9 mouse cellular contexts compared by ENCODE assay signal in the genomic region with DNA sequence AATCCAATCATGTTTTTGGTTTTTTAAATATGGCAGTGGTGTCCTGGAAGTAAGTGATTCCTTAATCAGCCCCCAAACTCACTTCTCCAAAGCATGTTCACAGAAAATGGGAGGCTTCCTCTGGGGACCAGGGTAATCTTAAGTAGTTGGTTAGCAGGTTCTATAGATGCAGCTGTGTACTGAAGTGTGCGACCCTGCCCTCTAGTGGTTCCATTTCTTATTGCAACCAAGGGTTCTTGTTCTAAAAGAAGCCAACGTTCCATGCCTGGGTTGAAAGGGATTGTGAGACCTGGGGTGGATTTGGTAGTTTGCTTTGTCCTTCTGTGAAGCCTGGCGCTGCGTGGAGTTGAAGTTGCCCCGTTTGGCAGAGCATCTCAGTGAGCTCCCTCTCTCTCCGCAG. TPM values are rescaled to one million over a fixed set of nuclear protein-coding genes. Genes with fewer than 3 reads are reported as not detected.
DNase-seq lines count a peak whose midpoint lies in the region; ATAC-seq and TF ChIP-seq lines count a peak whose summit lies in the region.
"Had no signal": no experiment of that assay in that cellular context is flagged by ENCODE, and none has a peak within 500 bp of the region (broad histone marks: within the 10 kb centered on the region; RNA-seq: fewer than 3 reads in every experiment).

No protein-coding gene starts in this region.

- peak; percentile 81 for ATAC-seq in erythroblast, adult 5-6 weeks (replicated peaks; ENCODE audit: low FRiP score, poor library complexity, severe bottlenecking)
- no peak for ATAC-seq in intestine, postnatal 0 days

- WGBS in intestine, postnatal 0 days = 48% methylated on average over 6 of the region's 6 CpGs
- WGBS in liver, adult 2 months = 47% methylated on average over 6 of the region's 6 CpGs

- TF ChIP-seq CTCF in intestine, postnatal 0 days (IDR thresholded peaks at IDR 0.05; ENCODE audit: low read depth) = peak; percentile 88
- peak; percentile 40 for TF ChIP-seq CTCF in liver, adult 2 months (IDR thresholded peaks at IDR 0.05; ENCODE audit: low read depth, low read length)

- H3K4me2 ChIP-seq in intestine, postnatal 0 days (replicated peaks; ENCODE audit: low read depth) = no peak overlapping the region
- H3K4me2 ChIP-seq: limb, embryonic 13.5 days had no signal

- H3K4me3 ChIP-seq in intestine, postnatal 0 days (ENCODE audit: low read depth, low read length) = no peak overlapping the region
- no peak overlapping the region for H3K4me3 ChIP-seq in liver, adult 2 months (ENCODE audit: insufficient read depth, low read depth, low read length)
- H3K4me3 ChIP-seq: limb, embryonic 13.5 days had no signal

- H3K9ac ChIP-seq in intestine, postnatal 0 days (ENCODE audit: low read depth, low read length) = no peak overlapping the region
- no peak overlapping the region for H3K9ac ChIP-seq in liver, adult 2 months (ENCODE audit: low read depth, low read length)
- H3K9ac ChIP-seq: limb, embryonic 13.5 days had no signal

- no peaks in the 10 kb centered on the region for H3K27me3 ChIP-seq in intestine, postnatal 0 days (replicated peaks; ENCODE audit: control insufficient read depth, insufficient read depth, low read length)
- no peaks in the 10 kb centered on the region for H3K27me3 ChIP-seq in liver, adult 2 months (ENCODE audit: control insufficient read depth, insufficient read depth, low read length)
- H3K27me3 ChIP-seq: limb, embryonic 13.5 days had no signal

- H3K4me1 ChIP-seq in intestine, postnatal 0 days (replicated peaks; ENCODE audit: control insufficient read depth, insufficient read depth, low read length) = no peaks in the 10 kb centered on the region
- H3K4me1 ChIP-seq in liver, adult 2 months (ENCODE audit: control insufficient read depth, insufficient read depth, low read length) = no peaks in the 10 kb centered on the region
- H3K4me1 ChIP-seq: limb, embryonic 13.5 days had no signal

- H3K36me3 ChIP-seq in intestine, postnatal 0 days (ENCODE audit: control insufficient read depth, insufficient read depth) = peaks cover 79% of the 10 kb centered on the region
- peaks cover 45% of the 10 kb centered on the region for H3K36me3 ChIP-seq in liver, adult 2 months (ENCODE audit: control insufficient read depth, insufficient read depth, low read length)

- no peaks in the 10 kb centered on the region for H3K9me3 ChIP-seq in intestine, postnatal 0 days (ENCODE audit: control insufficient read depth)
- H3K9me3 ChIP-seq: limb, embryonic 13.5 days had no signal

- no peak for TF ChIP-seq POLR2A in liver, adult 2 months (IDR thresholded peaks at IDR 0.05; ENCODE audit: extremely low read depth, insufficient read depth, low read length)

- peak; percentile 77 for DNase-seq in ovary, postnatal 14 days (ENCODE audit: low spot score)
- no peak for DNase-seq in ovary, adult 18-20 months (ENCODE audit: low spot score)
- DNase-seq in adrenal gland, postnatal 25 days = peak; percentile 55
- peak; percentile 53 for DNase-seq in liver, adult 2 months (ENCODE audit: extremely low read depth, low read depth, low spot score)
- peak; percentile 85 for DNase-seq in retina, postnatal 1 day
- peak; percentile 58 to 66 for DNase-seq in urinary bladder, postnatal 36 days (ENCODE audit: low spot score in 2 of 2)

- no peak overlapping the region for H3K27ac ChIP-seq in intestine, postnatal 0 days (ENCODE audit: low read depth, low read length)
- H3K27ac ChIP-seq in liver, adult 2 months (replicated peaks; ENCODE audit: insufficient read depth, low read depth, low read length) = no peak overlapping the region
- H3K27ac ChIP-seq: limb, embryonic 13.5 days had no signal

- H3K79me2 ChIP-seq in liver, adult 2 months (ENCODE audit: control insufficient read depth, insufficient read depth, low read length) = no peaks in the 10 kb centered on the region

RNA-seq across cellular contexts. Expression of a gene that starts 26.7 kb away (rescaled TPM):
- total RNA-seq in adrenal gland, postnatal 25 days (2021) = 73.0 and 82.7 TPM in 2 replicates
- 16.3 and 25.5 TPM in 2 replicates for total RNA-seq in erythroblast, adult 5-6 weeks (2015; ENCODE audit: low replicate concordance)
- total RNA-seq in erythroblast, adult 5-6 weeks (2017; ENCODE audit: low replicate concordance) = 6.8 and 26.4 TPM in 2 replicates
- polyA plus RNA-seq in intestine, postnatal 0 days (2015; fragmentation: Nextera tagmentation; extraction: Ambion mirVana) = 40.4 and 45.9 TPM in 2 replicates
- total RNA-seq in liver, adult 2 months (2014; rRNA removed) = 23.9 and 30.9 TPM in 2 replicates
- polyA plus RNA-seq in liver, adult 2 months (2012; rRNA removed) = 45.8 and 46.3 TPM in 2 replicates

RNA-seq across cellular contexts. Expression of a gene that starts 26.8 kb away (rescaled TPM):
- total RNA-seq in adrenal gland, postnatal 25 days (2021) = 103 and 104 TPM in 2 replicates
- 17.8 and 31.3 TPM in 2 replicates for total RNA-seq in erythroblast, adult 5-6 weeks (2015; ENCODE audit: low replicate concordance)
- total RNA-seq in erythroblast, adult 5-6 weeks (2017; ENCODE audit: low replicate concordance) = 16.9 and 17.3 TPM in 2 replicates
- 58.4 and 63.1 TPM in 2 replicates for polyA plus RNA-seq in intestine, postnatal 0 days (2015; fragmentation: Nextera tagmentation; extraction: Ambion mirVana)
- total RNA-seq in liver, adult 2 months (2014; rRNA removed) = 16.8 and 23.9 TPM in 2 replicates
- polyA plus RNA-seq in liver, adult 2 months (2012; rRNA removed) = 34.1 and 34.3 TPM in 2 replicates

RNA-seq across cellular contexts. Expression of a gene that starts 46.7 kb away (rescaled TPM):
- 9.1 and 13.7 TPM in 2 replicates for total RNA-seq in adrenal gland, postnatal 25 days (2021)
- total RNA-seq in erythroblast, adult 5-6 weeks (2015; ENCODE audit: low replicate concordance) = not detected in 2 replicates
- 0.70 and 1.0 TPM in 2 replicates for total RNA-seq in erythroblast, adult 5-6 weeks (2017; ENCODE audit: low replicate concordance)
- polyA plus RNA-seq in intestine, postnatal 0 days (2015; fragmentation: Nextera tagmentation; extraction: Ambion mirVana) = 1.0 and 1.5 TPM in 2 replicates
- total RNA-seq in liver, adult 2 months (2014; rRNA removed) = 0.54 and 1.0 TPM in 2 replicates
- 0.31 and 2.0 TPM in 2 replicates for polyA plus RNA-seq in liver, adult 2 months (2012; rRNA removed)

RNA-seq across cellular contexts. Expression of a gene that starts 46.7 kb away (rescaled TPM):
- total RNA-seq in adrenal gland, postnatal 25 days (2021) = 92.1 and 129 TPM in 2 replicates
- 6.7 and 15.3 TPM in 2 replicates for total RNA-seq in erythroblast, adult 5-6 weeks (2015; ENCODE audit: low replicate concordance)
- total RNA-seq in erythroblast, adult 5-6 weeks (2017; ENCODE audit: low replicate concordance) = 25.0 TPM in 2 replicates
- 74.7 and 75.9 TPM in 2 replicates for polyA plus RNA-seq in intestine, postnatal 0 days (2015; fragmentation: Nextera tagmentation; extraction: Ambion mirVana)
- 56.3 and 64.4 TPM in 2 replicates for total RNA-seq in liver, adult 2 months (2014; rRNA removed)
- 66.6 and 83.9 TPM in 2 replicates for polyA plus RNA-seq in liver, adult 2 months (2012; rRNA removed)
